Mouse (Mus musculus): ENCODE measurements around the gene Neurl4. TPM values are rescaled to one million over a fixed set of nuclear protein-coding genes. Genes with fewer than 3 reads are reported as not detected.

The Neurl4 gene
- polyA plus RNA-seq, 1 experiment from 2014 or later: 13.8 TPM

- Histone ChIP-seq H3K9me3 (no peaks in the 10 kb centered on the region), H3K4me1 (replicated peaks) (peaks cover 28% of the 10 kb centered on the region), H3K27ac (replicated peaks) (no peak overlapping the region), H3K27me3 (peaks cover 15% of the 10 kb centered on the region), H3K4me2 (no peak overlapping the region), H3K36me3 (no peaks in the 10 kb centered on the region), H3K9ac (no peak overlapping the region), H3K4me3 (no peak overlapping the region)
- WGBS: 86% methylated on average over 8 of the region's 8 CpGs
- ATAC-seq (ENCODE audit: low read depth): no peak
Measured at GRCm38 (mm10) chr11:69883527-69884151, 17.2 kb upstream of the Neurl4 start.

GRCm38 (mm10) chr11:69884240-69884639, 16.6 kb upstream of the Neurl4 start:
- no peak overlapping the region for H3K4me3 ChIP-seq
- no peaks in the 10 kb centered on the region for H3K36me3 ChIP-seq
- no peak for ATAC-seq (ENCODE audit: low read depth)
- WGBS: 77% methylated on average over 9 of the region's 9 CpGs
- H3K9me3 ChIP-seq: no peaks in the 10 kb centered on the region
- H3K27ac ChIP-seq (replicated peaks): no peak overlapping the region
- H3K4me2 ChIP-seq: no peak overlapping the region
- peaks cover 14% of the 10 kb centered on the region for H3K27me3 ChIP-seq
- H3K4me1 ChIP-seq (replicated peaks): peaks cover 26% of the 10 kb centered on the region
- no peak overlapping the region for H3K9ac ChIP-seq

- no peaks in the 10 kb centered on the region for H3K36me3 ChIP-seq
- peaks cover 22% of the 10 kb centered on the region for H3K4me1 ChIP-seq (replicated peaks)
- H3K27ac ChIP-seq (replicated peaks): no peak overlapping the region
- 81% methylated on average over 8 of the region's 8 CpGs for WGBS
- H3K4me2 ChIP-seq: no peak overlapping the region
- H3K4me3 ChIP-seq: no peak overlapping the region
- H3K9me3 ChIP-seq: no peaks in the 10 kb centered on the region
- no peak for ATAC-seq (ENCODE audit: low read depth)
- peaks cover 10% of the 10 kb centered on the region for H3K27me3 ChIP-seq
- H3K9ac ChIP-seq: no peak overlapping the region
Measured at GRCm38 (mm10) chr11:69884663-69885062, 16.2 kb upstream of the Neurl4 start.

- no peak overlapping the region for H3K4me3 ChIP-seq
- WGBS: 78% methylated on average over 8 of the region's 8 CpGs
- H3K27me3 ChIP-seq: peaks cover 2% of the 10 kb centered on the region; the same call in 1 of the 2 replicates
Measured at GRCm38 (mm10) chr11:69886907-69887635, 13.8 kb upstream of the Neurl4 start.

GRCm38 (mm10) chr11:69891482-69891881, 9.4 kb upstream of the Neurl4 start:
- no peak; the same call in 1 of the 2 replicates for ATAC-seq (ENCODE audit: low read depth)
- Histone ChIP-seq H3K4me2 (no peak overlapping the region), H3K27ac (replicated peaks) (no peak overlapping the region), H3K9ac (no peak overlapping the region), H3K9me3 (no peaks in the 10 kb centered on the region), H3K36me3 (no peaks in the 10 kb centered on the region), H3K27me3 (no peaks in the 10 kb centered on the region), H3K4me3 (no peak overlapping the region), H3K4me1 (replicated peaks) (peaks cover 5% of the 10 kb centered on the region; the same call in 1 of the 2 replicates)
- 71% methylated on average over 4 of the region's 4 CpGs for WGBS

More at GRCm38 (mm10) chr11:69886907-69887635, 13.8 kb upstream of the Neurl4 start:
- no peak overlapping the region for H3K4me2 ChIP-seq
- H3K4me1 ChIP-seq (replicated peaks): peaks cover 5% of the 10 kb centered on the region; the same call in 1 of the 2 replicates
- no peak overlapping the region for H3K27ac ChIP-seq (replicated peaks)
- no peak overlapping the region for H3K9ac ChIP-seq
- no peak for ATAC-seq (ENCODE audit: low read depth)
- H3K36me3 ChIP-seq: no peaks in the 10 kb centered on the region
- H3K9me3 ChIP-seq: no peaks in the 10 kb centered on the region

GRCm38 (mm10) chr11:69894671-69895070, 6.2 kb upstream of the Neurl4 start:
- 80% methylated on average over 5 of the region's 5 CpGs for WGBS
- Histone ChIP-seq H3K9me3 (no peaks in the 10 kb centered on the region), H3K27me3 (no peaks in the 10 kb centered on the region), H3K4me3 (no peak overlapping the region), H3K9ac (no peak overlapping the region), H3K4me2 (no peak overlapping the region), H3K27ac (replicated peaks) (no peak overlapping the region), H3K36me3 (no peaks in the 10 kb centered on the region), H3K4me1 (replicated peaks) (peaks cover 22% of the 10 kb centered on the region)
- no peak for ATAC-seq (ENCODE audit: low read depth)

- 77% methylated on average over 4 of the region's 4 CpGs for WGBS
- Histone ChIP-seq H3K9me3 (no peaks in the 10 kb centered on the region), H3K4me2 (no peak within 1 kb of the TSS), H3K36me3 (no peaks in the 10 kb centered on the region), H3K9ac (no peak within 1 kb of the TSS), H3K27me3 (no peaks in the 10 kb centered on the region), H3K4me3 (no peak within 1 kb of the TSS), H3K27ac (replicated peaks) (no peak within 1 kb of the TSS), H3K4me1 (replicated peaks) (peaks cover 28% of the 10 kb centered on the region)
- no peak for ATAC-seq (ENCODE audit: low read depth)
Measured at GRCm38 (mm10) chr11:69895291-69895690, 5.6 kb upstream of the Neurl4 start, which contains the start of gene Acap1. Gene Acap1 (minus strand): TSS chr11:69895539.

GRCm38 (mm10) chr11:69899870-69900269, 1.0 kb upstream of the Neurl4 start:
- H3K4me1 ChIP-seq (replicated peaks): peaks cover 38% of the 10 kb centered on the region
- H3K27me3 ChIP-seq: no peaks in the 10 kb centered on the region
- peak overlapping the region; percentile 76 for H3K4me3 ChIP-seq
- 23% methylated on average over 4 of the region's 4 CpGs for WGBS
- H3K36me3 ChIP-seq: peaks cover 15% of the 10 kb centered on the region
- H3K4me2 ChIP-seq: peak overlapping the region; percentile 98
- no peaks in the 10 kb centered on the region for H3K9me3 ChIP-seq
- peak overlapping the region; percentile 97 for H3K9ac ChIP-seq
- peak overlapping the region; percentile 98; the same call in 1 of the 2 replicates for H3K27ac ChIP-seq (replicated peaks)
- no peak for ATAC-seq (ENCODE audit: low read depth)

- peak overlapping the region; percentile 97 for H3K9ac ChIP-seq
- H3K4me3 ChIP-seq: peak overlapping the region; percentile 76
- peak overlapping the region; percentile 98 for H3K27ac ChIP-seq (replicated peaks)
- H3K4me2 ChIP-seq: peak overlapping the region; percentile 98
- H3K4me1 ChIP-seq (replicated peaks): peaks cover 38% of the 10 kb centered on the region
- H3K36me3 ChIP-seq: peaks cover 28% of the 10 kb centered on the region
- WGBS: under 1% methylated on average over 42 of the region's 42 CpGs
- H3K9me3 ChIP-seq: no peaks in the 10 kb centered on the region
- H3K27me3 ChIP-seq: no peaks in the 10 kb centered on the region
- peak; percentile 81 for ATAC-seq (ENCODE audit: low read depth)
Measured at GRCm38 (mm10) chr11:69901406-69901846, 554 bp downstream of the Neurl4 start.

- Histone ChIP-seq H3K4me1 (replicated peaks) (peaks cover 38% of the 10 kb centered on the region), H3K4me3 (peak overlapping the region; percentile 76), H3K27ac (replicated peaks) (peak overlapping the region; percentile 98), H3K36me3 (peaks cover 34% of the 10 kb centered on the region), H3K9me3 (no peaks in the 10 kb centered on the region), H3K27me3 (no peaks in the 10 kb centered on the region), H3K4me2 (peak overlapping the region; percentile 98), H3K9ac (peak overlapping the region; percentile 97)
- ATAC-seq (ENCODE audit: low read depth): no peak; the same call in 1 of the 2 replicates
- 0% methylated on average over 31 of the region's 39 CpGs for WGBS
Measured at GRCm38 (mm10) chr11:69901993-69902392, 1.1 kb downstream of the Neurl4 start.

- Histone ChIP-seq H3K36me3 (peaks cover 44% of the 10 kb centered on the region), H3K4me3 (peak overlapping the region; percentile 76), H3K9me3 (no peaks in the 10 kb centered on the region), H3K27me3 (no peaks in the 10 kb centered on the region), H3K4me1 (replicated peaks) (peaks cover 38% of the 10 kb centered on the region), H3K27ac (replicated peaks) (no peak overlapping the region), H3K9ac (peak overlapping the region; percentile 97), H3K4me2 (peak overlapping the region; percentile 98)
- 85% methylated on average over 13 of the region's 13 CpGs for WGBS
- no peak for ATAC-seq (ENCODE audit: low read depth)
Measured at GRCm38 (mm10) chr11:69902972-69903371, 2.1 kb downstream of the Neurl4 start.

GRCm38 (mm10) chr11:69904311-69904710, 3.4 kb downstream of the Neurl4 start:
- peaks cover 25% of the 10 kb centered on the region for H3K4me1 ChIP-seq (replicated peaks)
- H3K27me3 ChIP-seq: no peaks in the 10 kb centered on the region
- WGBS: 96% methylated on average over 9 of the region's 9 CpGs
- no peak overlapping the region for H3K9ac ChIP-seq
- no peak overlapping the region for H3K27ac ChIP-seq (replicated peaks)
- H3K4me3 ChIP-seq: no peak overlapping the region
- H3K9me3 ChIP-seq: no peaks in the 10 kb centered on the region
- no peak overlapping the region for H3K4me2 ChIP-seq
- no peak for ATAC-seq (ENCODE audit: low read depth)
- H3K36me3 ChIP-seq: peaks cover 57% of the 10 kb centered on the region

Measured in neural tube, embryonic 13.5 days (tissue).